Mouse (Mus musculus) kidney, embryonic 16.5 days (tissue): Measurements from ENCODE around the gene Ssbp4. TPM values are rescaled to one million over a fixed set of nuclear protein-coding genes. Genes with fewer than 3 reads are reported as not detected.

Source experiments
- ATAC-seq: fragments of 200-750 bp; cut with Nextera tagmentation; 2 replicates; pipeline ENCODE4 v1.8.0; 2017; ENCODE audit warnings: moderate TSS enrichment; ENCODE audit not compliant: low FRiP score, low TSS enrichment
- H3K27ac ChIP-seq: fragments of 300-500 bp; sonication (generic); 2 replicates; pipeline ENCODE4 v1.5.1; 2014; ENCODE audit warnings: low read length
- H3K27me3 ChIP-seq: fragments of 300-500 bp; sonication (generic); 2 replicates; pipeline ENCODE4 v1.6.1; 2014; ENCODE audit warnings: low read length, control low read depth, mixed read lengths; ENCODE audit not compliant: insufficient read depth
- H3K36me3 ChIP-seq: fragments of 300-500 bp; sonication (generic); 2 replicates; pipeline ENCODE4 v1.6.1; 2014; ENCODE audit warnings: low read length, control low read depth, mixed read lengths; ENCODE audit not compliant: insufficient read depth
- H3K4me1 ChIP-seq: fragments of 300-500 bp; sonication (generic); 2 replicates; pipeline ENCODE4 v1.6.1; 2014; ENCODE audit warnings: low read length, control low read depth, mixed read lengths; ENCODE audit not compliant: insufficient read depth
- H3K4me2 ChIP-seq: fragments of 300-500 bp; sonication (generic); replicated peaks from 2 replicates; pipeline ENCODE4 v1.6.1; 2014; ENCODE audit warnings: low read depth, low read length
- H3K4me3 ChIP-seq: fragments of 300-500 bp; sonication (generic); 2 replicates; pipeline ENCODE4 v1.5.1; 2014; ENCODE audit warnings: mild to moderate bottlenecking, low read length
- H3K9ac ChIP-seq: fragments of 300-500 bp; sonication (generic); replicated peaks from 2 replicates; pipeline ENCODE4 v1.6.1; 2014; ENCODE audit warnings: low read length
- H3K9me3 ChIP-seq: fragments of 300-500 bp; sonication (generic); 2 replicates; pipeline ENCODE4 v1.6.1; 2016; ENCODE audit warnings: low read length, control low read depth
- WGBS: fragments of 180-500 bp; shearing (Covaris S2); extraction: QIAGEN DNeasy Blood & Tissue Kit; methylation state at CpG from one replicate; pipeline ENCODE4 v1.1.7; 2014; 5-methylcytosine and 5-hydroxymethylcytosine counted together
- polyA plus RNA-seq: library from polyadenylated mRNA; unstranded; fragments of >200 nt; fragmentation: Nextera tagmentation; extraction: Ambion mirVana; gene quantifications from 2 replicates; pipeline ENCODE4 v1.2.1, GENCODE M21; 2015

The Ssbp4 gene
- polyA plus RNA-seq, 1 experiment from 2014 or later = 133 TPM

DNA sequence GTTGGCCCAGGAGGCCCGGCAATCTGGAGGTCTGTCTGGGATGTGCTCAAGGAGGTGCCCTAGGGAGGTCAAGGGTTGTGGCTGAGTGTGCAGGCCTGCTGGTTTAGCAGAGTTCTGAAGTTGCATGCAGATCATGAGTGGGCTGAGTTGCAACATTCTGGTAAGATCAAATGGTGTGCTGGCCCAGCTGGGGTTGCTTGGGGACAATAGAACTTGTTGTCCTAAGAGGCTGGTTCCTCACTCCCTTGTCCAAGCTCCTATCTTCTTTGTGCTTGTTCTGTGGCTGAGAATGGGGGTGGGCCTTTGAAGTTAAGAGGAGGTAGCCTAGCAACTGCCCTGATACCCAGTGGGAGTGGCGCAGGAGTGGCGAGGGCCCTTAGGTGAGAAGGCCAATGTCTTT lies 45.9 kb downstream of the Ssbp4 start:
- no peaks in the 10 kb centered on the region for H3K9me3 ChIP-seq

DNA sequence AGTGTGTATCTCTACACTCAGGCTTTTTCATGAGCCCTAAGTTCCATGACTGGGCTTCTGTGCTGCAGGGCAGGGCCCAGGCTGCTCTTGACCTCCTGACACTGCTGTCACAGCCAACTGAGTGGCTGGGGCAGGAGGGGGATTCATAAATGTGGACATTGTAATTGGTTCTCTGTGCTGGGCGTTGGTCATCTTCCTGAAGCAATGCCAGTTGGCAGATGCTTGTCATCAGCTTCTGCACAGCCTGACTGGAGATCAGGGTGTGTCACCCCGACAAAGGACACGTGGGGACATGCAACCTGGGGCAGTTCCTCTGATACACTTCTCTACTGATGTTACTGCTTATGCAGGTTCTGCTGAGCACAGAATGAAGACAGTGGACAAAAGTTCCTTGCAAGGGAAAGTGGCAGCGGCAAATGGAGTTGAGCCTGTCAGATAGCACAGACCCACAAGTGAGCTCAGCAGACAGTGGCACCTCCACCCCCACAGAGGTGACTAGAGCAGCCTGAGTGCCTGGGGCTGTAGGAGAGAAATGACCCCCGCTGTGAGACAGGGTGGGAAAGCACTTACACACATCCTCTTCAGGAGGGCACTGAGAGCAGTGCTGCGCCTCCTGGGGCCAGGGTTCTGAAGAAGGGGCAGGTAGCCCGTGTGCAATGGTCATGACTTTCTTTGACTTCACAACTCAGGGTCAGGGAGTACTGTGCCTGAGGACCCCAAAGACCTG lies 46.7 kb downstream of the Ssbp4 start:
- Histone ChIP-seq H3K4me2 (no peak overlapping the region), H3K36me3 (no peaks in the 10 kb centered on the region), H3K4me1 (peaks cover 49% of the 10 kb centered on the region), H3K9me3 (no peaks in the 10 kb centered on the region), H3K27ac (peak overlapping the region; percentile 35), H3K27me3 (no peaks in the 10 kb centered on the region), H3K4me3 (no peak overlapping the region), H3K9ac (no peak overlapping the region)
- 63% methylated on average over 7 of the region's 7 CpGs for WGBS
- no peak for ATAC-seq

More for the DNA sequence above, 45.9 kb downstream of the Ssbp4 start:
- no peak overlapping the region for H3K4me3 ChIP-seq
- 84% methylated on average over 3 of the region's 3 CpGs for WGBS
- H3K4me2 ChIP-seq = no peak overlapping the region
- no peaks in the 10 kb centered on the region for H3K36me3 ChIP-seq
- H3K4me1 ChIP-seq = peaks cover 49% of the 10 kb centered on the region
- H3K9ac ChIP-seq = no peak overlapping the region
- H3K27ac ChIP-seq = no peak overlapping the region
- H3K27me3 ChIP-seq = no peaks in the 10 kb centered on the region
- no peak for ATAC-seq

DNA sequence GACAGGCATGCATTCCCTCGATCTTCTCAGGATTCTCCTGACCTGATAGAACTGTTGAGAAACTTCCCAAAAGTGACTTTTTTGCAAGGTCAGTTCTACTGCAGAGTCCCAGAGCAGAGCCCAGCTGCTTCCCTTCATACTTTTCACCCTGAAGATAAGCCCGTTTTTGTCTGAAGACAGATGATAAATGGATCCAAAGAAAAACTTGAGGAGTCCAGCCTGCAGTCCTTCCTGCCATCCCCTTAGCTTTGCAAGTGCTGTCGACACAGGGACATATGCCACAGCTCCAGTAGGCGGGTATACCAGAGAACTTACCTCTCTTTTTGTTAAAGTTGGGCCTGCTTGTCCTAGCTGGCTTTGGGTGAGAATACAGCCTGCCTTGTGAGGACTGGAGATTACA lies 47.3 kb downstream of the Ssbp4 start:
- Histone ChIP-seq H3K4me3 (no peak overlapping the region), H3K4me1 (peaks cover 49% of the 10 kb centered on the region), H3K4me2 (no peak overlapping the region), H3K27me3 (no peaks in the 10 kb centered on the region), H3K9me3 (no peaks in the 10 kb centered on the region), H3K27ac (peak overlapping the region; percentile 75), H3K9ac (no peak overlapping the region), H3K36me3 (no peaks in the 10 kb centered on the region)
- ATAC-seq = no peak
- 46% methylated on average over 4 of the region's 4 CpGs for WGBS

DNA sequence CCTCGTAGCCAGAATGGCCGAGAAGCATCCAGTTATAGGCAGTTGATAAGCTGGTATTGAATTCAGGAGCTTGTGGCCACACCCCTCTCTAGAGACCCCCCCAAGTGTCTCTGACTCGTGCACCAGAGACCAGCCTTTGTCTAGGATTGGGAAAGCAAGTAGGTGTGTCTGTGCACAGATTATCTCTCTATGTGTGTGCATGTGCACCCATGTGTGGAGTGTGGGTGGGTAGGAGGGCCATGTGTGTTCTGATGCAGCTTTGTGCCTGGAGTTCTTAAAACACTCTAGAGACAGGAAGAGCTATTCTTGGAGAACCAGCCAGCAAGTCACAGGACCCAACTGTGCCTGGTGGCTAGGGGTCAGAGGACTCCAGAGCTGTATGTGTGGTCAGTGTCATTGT lies 48.1 kb downstream of the Ssbp4 start:
- no peak overlapping the region for H3K9ac ChIP-seq
- no peaks in the 10 kb centered on the region for H3K27me3 ChIP-seq
- no peaks in the 10 kb centered on the region for H3K9me3 ChIP-seq
- H3K4me1 ChIP-seq = peaks cover 45% of the 10 kb centered on the region
- no peak; the same call in 1 of the 2 replicates for ATAC-seq
- WGBS = 68% methylated on average over 3 of the region's 3 CpGs
- no peak overlapping the region for H3K4me2 ChIP-seq
- no peak overlapping the region for H3K4me3 ChIP-seq
- H3K27ac ChIP-seq = peak overlapping the region; percentile 75
- H3K36me3 ChIP-seq = no peaks in the 10 kb centered on the region

DNA sequence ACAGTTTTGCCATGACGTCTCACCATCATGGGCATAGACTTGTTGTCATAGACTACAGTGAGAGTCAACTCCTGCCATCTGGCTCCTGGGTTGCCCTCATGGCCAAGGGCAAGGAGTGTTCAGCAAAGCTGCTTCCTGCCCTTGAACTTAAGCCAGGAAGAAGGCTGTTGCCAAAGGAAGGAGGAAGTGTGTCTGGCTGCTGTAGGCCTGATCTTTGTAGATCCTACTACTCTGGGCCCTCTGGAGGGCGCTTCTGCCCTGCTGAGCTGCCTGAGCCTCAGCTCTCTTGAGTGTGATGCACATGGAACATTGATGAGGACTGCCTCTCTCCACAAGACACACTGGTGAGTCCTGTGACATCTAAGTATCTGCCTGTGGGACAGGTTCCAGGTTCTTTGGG lies 48.6 kb downstream of the Ssbp4 start:
- 70% methylated on average over 2 of the region's 2 CpGs for WGBS
- peak; percentile 60; the same call in 1 of the 2 replicates for ATAC-seq
- Histone ChIP-seq H3K36me3 (no peaks in the 10 kb centered on the region), H3K4me2 (no peak overlapping the region), H3K27me3 (no peaks in the 10 kb centered on the region), H3K4me1 (peaks cover 41% of the 10 kb centered on the region), H3K27ac (peak overlapping the region; percentile 75; the same call in 1 of the 2 replicates), H3K9ac (no peak overlapping the region), H3K4me3 (no peak overlapping the region), H3K9me3 (no peaks in the 10 kb centered on the region)

DNA sequence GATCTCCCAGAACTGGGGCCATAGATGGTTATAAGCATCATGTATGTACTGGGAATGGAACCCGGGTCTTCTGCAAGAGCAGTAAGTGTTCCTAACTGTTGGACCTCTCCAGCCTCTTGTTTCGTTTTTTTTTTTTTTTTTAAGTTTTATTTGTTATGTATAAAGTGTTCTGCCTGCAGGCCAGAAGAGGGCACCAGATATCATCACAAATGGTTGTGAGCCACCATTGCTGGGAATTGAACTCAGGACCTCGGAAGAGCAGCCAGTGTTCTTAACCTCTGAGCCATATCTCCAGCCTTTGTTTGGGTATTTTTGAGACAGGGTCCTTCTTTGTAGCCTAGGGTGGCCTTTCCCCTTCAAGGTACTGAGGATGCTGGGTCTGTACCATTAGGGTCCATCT lies 49.7 kb downstream of the Ssbp4 start:
- no peaks in the 10 kb centered on the region for H3K27me3 ChIP-seq
- WGBS = 79% methylated on average over 3 of the region's 3 CpGs
- H3K36me3 ChIP-seq = no peaks in the 10 kb centered on the region
- H3K4me3 ChIP-seq = no peak overlapping the region
- no peak for ATAC-seq
- H3K27ac ChIP-seq = no peak overlapping the region
- no peaks in the 10 kb centered on the region for H3K9me3 ChIP-seq
- no peak overlapping the region for H3K9ac ChIP-seq
- H3K4me1 ChIP-seq = peaks cover 31% of the 10 kb centered on the region
- H3K4me2 ChIP-seq = no peak overlapping the region

DNA sequence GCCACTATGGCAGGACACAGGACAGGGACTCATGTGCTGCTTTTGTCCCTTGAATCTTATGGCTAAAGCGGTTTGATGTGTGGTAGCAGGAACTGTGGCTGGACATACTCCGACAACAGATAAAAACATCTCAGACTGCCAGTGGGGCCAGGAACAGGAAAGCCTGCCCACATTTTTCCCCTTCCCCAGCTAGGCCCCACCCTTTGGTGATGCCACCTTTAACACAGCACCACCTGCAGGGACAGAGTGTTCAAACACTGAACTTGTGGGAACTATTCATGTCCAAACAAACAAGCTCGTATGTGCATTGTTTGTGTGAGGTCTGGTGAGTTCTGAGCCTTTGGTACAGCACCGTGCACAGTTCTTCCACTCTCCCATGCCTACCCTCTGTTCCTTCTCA lies 50.3 kb downstream of the Ssbp4 start:
- H3K4me2 ChIP-seq = no peak overlapping the region
- ATAC-seq = no peak
- no peaks in the 10 kb centered on the region for H3K36me3 ChIP-seq
- no peaks in the 10 kb centered on the region for H3K27me3 ChIP-seq
- no peak overlapping the region for H3K4me3 ChIP-seq
- 65% methylated on average over 4 of the region's 4 CpGs for WGBS
- H3K4me1 ChIP-seq = peaks cover 37% of the 10 kb centered on the region
- 0 out of 2 replicates have a peak overlapping the region, but pooled peaks have one; percentile 7 for H3K9ac ChIP-seq
- H3K27ac ChIP-seq = no peak overlapping the region
- no peaks in the 10 kb centered on the region for H3K9me3 ChIP-seq

DNA sequence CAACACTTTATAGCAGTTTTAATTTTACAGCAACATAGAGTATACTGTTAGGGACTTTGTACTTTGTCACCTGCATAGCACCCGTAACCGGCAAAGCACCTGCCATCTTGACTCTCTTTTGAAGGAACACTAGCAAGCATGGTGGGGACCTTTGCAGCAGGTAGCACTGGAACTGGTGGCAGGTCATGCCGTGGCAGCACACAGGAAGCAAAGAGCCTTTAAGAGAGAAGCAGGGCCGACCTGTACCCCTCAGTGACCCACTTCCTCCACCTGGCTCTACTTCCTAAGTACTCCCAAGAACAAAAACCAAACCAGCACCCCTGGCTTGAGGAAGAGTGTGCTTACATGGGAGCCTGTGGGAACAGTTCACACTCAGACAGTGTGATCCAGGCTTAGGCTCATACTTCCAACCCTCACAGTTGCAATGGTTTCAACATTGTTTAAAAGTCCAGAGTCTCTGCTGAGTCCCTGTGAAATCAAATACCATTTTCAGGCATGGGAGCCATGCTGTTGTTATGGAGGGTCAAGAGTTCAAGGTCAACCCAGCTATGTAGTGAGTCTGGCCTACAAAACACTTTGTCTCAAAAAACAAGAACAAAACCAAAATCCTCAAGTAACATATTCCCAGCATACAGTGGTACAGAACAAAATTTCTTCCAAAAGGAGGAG lies 53.5 kb downstream of the Ssbp4 start:
- Histone ChIP-seq H3K36me3 (no peaks in the 10 kb centered on the region), H3K4me1 (peaks cover 37% of the 10 kb centered on the region), H3K4me2 (no peak overlapping the region), H3K9ac (no peak overlapping the region), H3K27ac (no peak overlapping the region), H3K4me3 (no peak overlapping the region), H3K9me3 (no peaks in the 10 kb centered on the region), H3K27me3 (no peaks in the 10 kb centered on the region)
- WGBS = 82% methylated on average over 4 of the region's 4 CpGs
- no peak for ATAC-seq

DNA sequence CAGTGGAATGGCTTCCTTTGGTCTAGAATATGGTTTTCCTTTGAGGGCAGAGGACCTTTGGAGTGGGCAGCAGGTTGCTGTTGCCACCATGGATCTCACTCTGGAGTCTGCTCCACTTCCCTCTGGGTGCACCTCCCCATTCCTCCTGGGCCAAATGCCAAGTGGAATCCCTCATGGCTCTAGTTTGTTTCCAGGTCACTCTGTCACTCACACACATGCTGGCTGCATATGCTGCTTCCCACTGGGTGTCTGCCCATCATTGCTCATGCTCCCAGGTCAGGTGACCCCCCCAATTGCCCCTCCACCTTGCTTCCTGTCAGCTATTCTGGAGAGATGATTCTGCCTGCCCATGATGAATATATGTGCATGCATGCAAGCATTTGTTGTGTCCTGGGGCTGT lies 54.9 kb downstream of the Ssbp4 start:
- Histone ChIP-seq H3K36me3 (no peaks in the 10 kb centered on the region), H3K9me3 (no peaks in the 10 kb centered on the region), H3K4me2 (no peak overlapping the region), H3K27me3 (no peaks in the 10 kb centered on the region), H3K9ac (no peak overlapping the region), H3K4me1 (peaks cover 28% of the 10 kb centered on the region; the same call in 1 of the 2 replicates), H3K27ac (no peak overlapping the region), H3K4me3 (no peak overlapping the region)
- ATAC-seq = no peak

DNA sequence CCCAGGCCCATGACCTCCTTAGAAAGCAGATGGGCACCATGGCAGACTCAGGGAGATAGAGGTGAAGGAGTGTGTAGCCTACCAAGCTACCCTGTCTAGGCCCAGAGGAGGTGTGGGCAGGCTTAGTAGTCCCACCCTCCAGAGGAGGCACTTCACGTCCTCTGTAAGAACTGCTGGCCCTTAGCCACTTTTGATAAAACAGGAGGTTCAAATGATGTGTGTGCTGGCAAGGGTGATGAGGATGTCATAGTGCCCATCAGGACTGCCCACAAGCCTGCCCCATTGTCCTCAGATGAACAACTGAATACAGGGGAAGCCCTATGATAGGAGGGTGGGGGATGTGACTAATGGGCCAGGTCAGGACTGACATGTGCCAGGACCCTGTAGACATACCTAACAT lies 55.8 kb downstream of the Ssbp4 start:
- H3K27ac ChIP-seq = no peak overlapping the region
- 0 out of 2 replicates have a peak, but pooled peaks have one; percentile 39 for ATAC-seq
- WGBS = 48% methylated on average over 1 of the region's 1 CpGs

More for the DNA sequence above, 55.8 kb downstream of the Ssbp4 start:
- peaks cover 24% of the 10 kb centered on the region; the same call in 1 of the 2 replicates for H3K4me1 ChIP-seq
- H3K4me3 ChIP-seq = no peak overlapping the region
- H3K4me2 ChIP-seq = no peak overlapping the region
- no peaks in the 10 kb centered on the region for H3K9me3 ChIP-seq
- H3K36me3 ChIP-seq = no peaks in the 10 kb centered on the region
- no peaks in the 10 kb centered on the region for H3K27me3 ChIP-seq
- H3K9ac ChIP-seq = no peak overlapping the region
